Mouse (Mus musculus) kidney, embryonic 15.5 days (tissue): ENCODE data around the gene Icam4. TPM values are rescaled to one million over a fixed set of nuclear protein-coding genes. Genes with fewer than 3 reads are reported as not detected.
"Not testable (repeated sequence)": the region's sequence is repeated elsewhere in the genome, so short reads cannot be mapped to it uniquely, and the experiment has no call there.

Experiments
- ATAC-seq: fragments of 200-750 bp; cut with Nextera tagmentation; replicated peaks from 2 replicates; pipeline ENCODE4 v1.8.0; 2017; ENCODE audit warnings: moderate TSS enrichment; ENCODE audit not compliant: low FRiP score
- H3K27ac ChIP-seq: fragments of 300-500 bp; sonication (generic); 2 replicates; pipeline ENCODE4 v1.5.1; 2015; ENCODE audit warnings: mild to moderate bottlenecking, inconsistent platforms
- H3K27me3 ChIP-seq: fragments of 300-500 bp; sonication (generic); 2 replicates; pipeline ENCODE4 v1.6.1; 2015; ENCODE audit warnings: inconsistent platforms
- H3K36me3 ChIP-seq: fragments of 300-500 bp; sonication (generic); 2 replicates; pipeline ENCODE4 v1.6.1; 2015; ENCODE audit warnings: inconsistent platforms
- H3K4me1 ChIP-seq: fragments of 300-500 bp; sonication (generic); 2 replicates; pipeline ENCODE4 v1.6.1; 2015; ENCODE audit warnings: inconsistent platforms
- H3K4me2 ChIP-seq: fragments of 300-500 bp; sonication (generic); 2 replicates; pipeline ENCODE4 v1.6.1; 2015; ENCODE audit warnings: moderate library complexity, mild to moderate bottlenecking, inconsistent platforms
- H3K4me3 ChIP-seq: fragments of 300-500 bp; sonication (generic); replicated peaks from 2 replicates; pipeline ENCODE4 v1.5.1; 2015; ENCODE audit warnings: mild to moderate bottlenecking, inconsistent platforms
- H3K9ac ChIP-seq: fragments of 300-500 bp; sonication (generic); 2 replicates; pipeline ENCODE4 v1.6.1; 2015; ENCODE audit warnings: mild to moderate bottlenecking, inconsistent platforms
- H3K9me3 ChIP-seq: fragments of 300-500 bp; sonication (generic); replicated peaks from 2 replicates; pipeline ENCODE4 v1.6.1; 2016; ENCODE audit warnings: inconsistent platforms
- WGBS: fragments of 180-500 bp; shearing (Covaris S2); methylation state at CpG from one replicate; pipeline ENCODE4 v1.1.7; 2015; ENCODE audit warnings: mixed read lengths; 5-methylcytosine and 5-hydroxymethylcytosine counted together
- polyA plus RNA-seq: library from polyadenylated mRNA; unstranded; fragments of >200 nt; fragmentation: Nextera tagmentation; extraction: Ambion mirVana; gene quantifications from 2 replicates; pipeline ENCODE4 v1.2.1, GENCODE M21; 2015

Icam4 gene
- polyA plus RNA-seq, 1 experiment from 2014 or later: 2.7 TPM

GRCm38 (mm10) chr9:21043563-21043962 is 14.4 kb downstream of the Icam4 start:
- Histone ChIP-seq H3K4me2 (no peak overlapping the region), H3K9me3 (no peaks in the 10 kb centered on the region), H3K36me3 (no peaks in the 10 kb centered on the region), H3K9ac (no peak overlapping the region), H3K27me3 (peaks cover 19% of the 10 kb centered on the region), H3K4me1 (peaks cover 13% of the 10 kb centered on the region; the same call in 1 of the 2 replicates), H3K27ac (no peak overlapping the region), H3K4me3 (no peak overlapping the region)
- 85% methylated on average over 4 of the region's 4 CpGs for WGBS
- no peak for ATAC-seq

DNA sequence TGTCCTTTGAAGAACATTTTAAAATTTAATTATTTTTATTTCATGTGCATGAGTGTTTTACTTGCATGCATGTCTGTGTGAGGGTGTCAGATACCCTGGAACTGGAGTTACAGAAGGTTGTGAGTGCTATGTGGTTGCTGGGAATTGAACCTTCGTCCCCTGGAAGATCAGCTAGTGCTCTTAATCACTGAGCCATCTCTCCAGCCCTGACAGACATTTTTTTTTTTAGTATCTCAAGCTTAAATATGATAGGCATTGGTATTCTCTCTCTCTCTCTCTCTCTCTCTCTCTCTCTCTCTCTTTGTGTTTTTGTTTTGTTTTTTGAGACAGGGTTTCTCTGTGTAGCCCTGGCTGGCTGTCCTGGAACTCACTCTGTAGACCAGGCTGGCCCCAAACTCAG is 15.6 kb downstream of the Icam4 start:
- H3K4me1 ChIP-seq: peaks cover 11% of the 10 kb centered on the region; the same call in 1 of the 2 replicates
- H3K9me3 ChIP-seq, H3K27ac ChIP-seq, ATAC-seq, H3K9ac ChIP-seq, H3K4me3 ChIP-seq, H3K4me2 ChIP-seq, H3K36me3 ChIP-seq, H3K27me3 ChIP-seq: not testable (repeated sequence)
- 61% methylated on average over 1 of the region's 1 CpGs for WGBS

- no peak overlapping the region for H3K4me3 ChIP-seq
- ATAC-seq: no peak
- H3K4me2 ChIP-seq: no peak overlapping the region
- no peak overlapping the region for H3K27ac ChIP-seq
- H3K36me3 ChIP-seq: no peaks in the 10 kb centered on the region
- H3K9ac ChIP-seq: no peak overlapping the region
- H3K4me1 ChIP-seq: peaks cover 10% of the 10 kb centered on the region; the same call in 1 of the 2 replicates
- H3K27me3 ChIP-seq: peaks cover 3% of the 10 kb centered on the region
- WGBS: 81% methylated on average over 3 of the region's 3 CpGs
- no peaks in the 10 kb centered on the region for H3K9me3 ChIP-seq
Measured at GRCm38 (mm10) chr9:21045235-21045634, 16.1 kb downstream of the Icam4 start.

- H3K27me3 ChIP-seq: no peaks in the 10 kb centered on the region; the same call in 1 of the 2 replicates
- H3K36me3 ChIP-seq: no peaks in the 10 kb centered on the region
- H3K4me2 ChIP-seq: no peak overlapping the region
- H3K9me3 ChIP-seq: no peaks in the 10 kb centered on the region
- H3K4me1 ChIP-seq: no peaks in the 10 kb centered on the region
- no peak overlapping the region for H3K4me3 ChIP-seq
- H3K9ac ChIP-seq: no peak overlapping the region
- 67% methylated on average over 10 of the region's 10 CpGs for WGBS
- no peak overlapping the region for H3K27ac ChIP-seq
- no peak for ATAC-seq
Measured at GRCm38 (mm10) chr9:21051578-21051977, 22.4 kb downstream of the Icam4 start.

- H3K27me3 ChIP-seq: no peaks in the 10 kb centered on the region
- no peak overlapping the region for H3K4me2 ChIP-seq
- no peaks in the 10 kb centered on the region for H3K4me1 ChIP-seq
- peaks cover 36% of the 10 kb centered on the region for H3K36me3 ChIP-seq
- no peaks in the 10 kb centered on the region for H3K9me3 ChIP-seq
- H3K27ac ChIP-seq: no peak overlapping the region
- ATAC-seq: no peak
- no peak overlapping the region for H3K4me3 ChIP-seq
- H3K9ac ChIP-seq: no peak overlapping the region
- 88% methylated on average over 2 of the region's 2 CpGs for WGBS
Measured at GRCm38 (mm10) chr9:21062928-21063327, 33.8 kb downstream of the Icam4 start.

GRCm38 (mm10) chr9:21067006-21067684 is 38.0 kb downstream of the Icam4 start, which contains the start of gene Zglp1:
Gene Zglp1, minus strand, starts transcription at chr9:21067093.
- Histone ChIP-seq H3K4me2 (no peak within 1 kb of the TSS), H3K27me3 (no peaks in the 10 kb centered on the region), H3K9me3 (no peaks in the 10 kb centered on the region), H3K36me3 (peaks cover 67% of the 10 kb centered on the region), H3K9ac (no peak within 1 kb of the TSS), H3K4me1 (peaks cover 5% of the 10 kb centered on the region; the same call in 1 of the 2 replicates), H3K27ac (no peak within 1 kb of the TSS), H3K4me3 (no peak within 1 kb of the TSS)
- WGBS: 87% methylated on average over 27 of the region's 27 CpGs
- no peak for ATAC-seq

DNA sequence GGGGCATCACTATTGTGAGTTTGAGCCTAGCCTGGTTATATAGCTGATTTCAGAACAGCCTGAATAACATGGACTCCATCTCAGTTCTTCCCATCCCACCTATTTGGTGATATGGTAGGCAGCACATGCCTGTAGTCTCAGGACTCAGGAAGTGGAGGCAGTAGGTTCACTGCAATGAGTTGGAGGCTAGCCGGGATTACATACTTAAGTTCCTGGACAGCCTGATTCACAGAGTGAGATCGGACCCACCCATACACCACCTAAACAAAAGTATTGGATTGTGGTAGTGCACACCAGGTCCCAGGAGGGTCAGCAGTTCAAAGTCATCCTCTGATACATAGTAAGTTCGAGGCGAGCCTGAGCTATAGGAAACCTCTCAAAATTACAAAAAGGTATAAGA is 43.5 kb downstream of the Icam4 start:
- H3K9me3 ChIP-seq: no peaks in the 10 kb centered on the region
- no peaks in the 10 kb centered on the region for H3K27me3 ChIP-seq
- peaks cover 69% of the 10 kb centered on the region for H3K36me3 ChIP-seq
- peak overlapping the region; percentile 89 for H3K9ac ChIP-seq
- peak overlapping the region; percentile 80 for H3K27ac ChIP-seq
- ATAC-seq: 0 out of 2 replicates have a peak, but pooled peaks have one; percentile 7
- peaks cover 18% of the 10 kb centered on the region for H3K4me1 ChIP-seq
- H3K4me2 ChIP-seq: peak overlapping the region; percentile 87
- H3K4me3 ChIP-seq: peak overlapping the region; percentile 95
- WGBS: 12% methylated on average over 4 of the region's 4 CpGs

- H3K4me3 ChIP-seq: peak within 1 kb of the TSS; percentile 95
- ATAC-seq: peak; percentile 94
- H3K4me2 ChIP-seq: peak within 1 kb of the TSS; percentile 87
- H3K4me1 ChIP-seq: peaks cover 18% of the 10 kb centered on the region
- H3K27me3 ChIP-seq: no peaks in the 10 kb centered on the region
- H3K36me3 ChIP-seq: peaks cover 69% of the 10 kb centered on the region
- 2% methylated on average over 58 of the region's 58 CpGs for WGBS
- peak within 1 kb of the TSS; percentile 89 for H3K9ac ChIP-seq
- no peaks in the 10 kb centered on the region for H3K9me3 ChIP-seq
- peak within 1 kb of the TSS; percentile 80 for H3K27ac ChIP-seq
Measured at GRCm38 (mm10) chr9:21073044-21073840, 44.1 kb downstream of the Icam4 start, which contains the start of the genes Gm49373 and Fdx1l. Gene Gm49373, minus strand, starts transcription at chr9:21073096. Gene Fdx1l, minus strand, starts transcription at chr9:21073614.

DNA sequence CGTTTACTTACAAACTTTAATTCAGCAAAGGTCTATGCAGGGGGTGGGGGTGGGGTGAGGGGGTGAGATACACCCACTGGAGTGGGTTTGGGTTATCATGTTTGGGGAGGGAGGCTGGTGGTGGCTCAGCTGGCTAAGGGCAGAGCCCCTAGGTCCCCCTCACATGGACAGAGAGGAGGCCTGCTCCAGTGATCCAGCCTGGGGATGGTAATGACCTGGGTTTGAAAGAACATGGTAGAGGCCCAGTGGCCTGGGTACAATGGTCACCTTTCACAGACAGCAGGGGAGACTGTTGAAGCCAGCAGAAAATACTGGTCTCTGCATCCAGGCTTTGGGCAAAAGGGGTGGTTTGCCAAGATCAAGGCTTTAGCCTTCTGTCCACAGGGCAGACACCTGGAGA is 45.0 kb downstream of the Icam4 start:
- Histone ChIP-seq H3K9me3 (no peaks in the 10 kb centered on the region), H3K36me3 (peaks cover 74% of the 10 kb centered on the region), H3K4me2 (no peak overlapping the region), H3K4me1 (peaks cover 18% of the 10 kb centered on the region), H3K27ac (0 out of 2 replicates have a peak overlapping the region, but pooled peaks have one; percentile 80), H3K27me3 (no peaks in the 10 kb centered on the region), H3K4me3 (no peak overlapping the region), H3K9ac (no peak overlapping the region)
- WGBS: 80% methylated on average over 1 of the region's 1 CpGs
- ATAC-seq: no peak

GRCm38 (mm10) chr9:21075625-21076024 is 46.5 kb downstream of the Icam4 start:
- Histone ChIP-seq H3K27ac (no peak overlapping the region), H3K4me2 (no peak overlapping the region), H3K4me3 (no peak overlapping the region), H3K4me1 (peaks cover 18% of the 10 kb centered on the region), H3K27me3 (no peaks in the 10 kb centered on the region), H3K36me3 (peaks cover 77% of the 10 kb centered on the region), H3K9ac (no peak overlapping the region), H3K9me3 (no peaks in the 10 kb centered on the region)
- no peak for ATAC-seq
- WGBS: 93% methylated on average over 3 of the region's 3 CpGs
